Mouse (Mus musculus) hindbrain, embryonic 16.5 days (tissue): ENCODE data around the gene Grik4. TPM values are rescaled to one million over a fixed set of nuclear protein-coding genes. Genes with fewer than 3 reads are reported as not detected.

ENCODE experiments used
- ATAC-seq: fragments of 200-750 bp; cut with Nextera tagmentation; 2 replicates; pipeline ENCODE4 v1.8.0; 2017; ENCODE audit warnings: moderate TSS enrichment, moderate library complexity
- H3K27ac ChIP-seq: fragments of 300-500 bp; sonication (generic); 2 replicates; pipeline ENCODE4 v1.5.1; 2014; ENCODE audit warnings: low read depth, mild to moderate bottlenecking, control low read depth, low read length, moderate library complexity
- H3K27me3 ChIP-seq: fragments of 300-500 bp; sonication (generic); replicated peaks from 2 replicates; pipeline ENCODE4 v1.6.1; 2014; ENCODE audit warnings: low read length; ENCODE audit not compliant: control insufficient read depth, insufficient read depth
- H3K36me3 ChIP-seq: fragments of 300-500 bp; sonication (generic); 2 replicates; pipeline ENCODE4 v1.6.1; 2014; ENCODE audit warnings: mild to moderate bottlenecking, low read length, moderate library complexity, mixed read lengths; ENCODE audit not compliant: control insufficient read depth, insufficient read depth
- H3K4me1 ChIP-seq: fragments of 300-500 bp; sonication (generic); 2 replicates; pipeline ENCODE4 v1.6.1; 2014; ENCODE audit warnings: low read depth, low read length; ENCODE audit not compliant: control insufficient read depth, insufficient read depth
- H3K4me2 ChIP-seq: fragments of 300-500 bp; sonication (generic); 2 replicates; pipeline ENCODE4 v1.6.1; 2014; ENCODE audit warnings: mild to moderate bottlenecking, low read length, control low read depth, moderate library complexity
- H3K4me3 ChIP-seq: fragments of 300-500 bp; sonication (generic); 2 replicates; pipeline ENCODE4 v1.5.1; 2014; ENCODE audit warnings: mild to moderate bottlenecking, low read length, control low read depth, moderate library complexity
- H3K9ac ChIP-seq: fragments of 300-500 bp; sonication (generic); 2 replicates; pipeline ENCODE4 v1.6.1; 2014; ENCODE audit warnings: low read depth, mild to moderate bottlenecking, control low read depth, low read length, moderate library complexity
- H3K9me3 ChIP-seq: fragments of 300-500 bp; sonication (generic); 2 replicates; pipeline ENCODE4 v1.6.1; 2014; ENCODE audit warnings: mild to moderate bottlenecking, low read length, moderate library complexity; ENCODE audit not compliant: control insufficient read depth
- WGBS: fragments of 180-500 bp; shearing (Covaris S2); extraction: QIAGEN DNeasy Blood & Tissue Kit; methylation state at CpG from one replicate; pipeline ENCODE4 v1.1.7; 2014; 5-methylcytosine and 5-hydroxymethylcytosine counted together
- polyA plus RNA-seq: library from polyadenylated mRNA; unstranded; fragments of >200 nt; fragmentation: Nextera tagmentation; extraction: Ambion mirVana; gene quantifications from 2 replicates; pipeline ENCODE4 v1.2.1, GENCODE M21; 2015

The Grik4 gene
- polyA plus RNA-seq, 1 experiment from 2014 or later = 11.4 TPM

GRCm38 (mm10) chr9:42920190-42920589 is 24.1 kb downstream of the Grik4 start:
- H3K4me2 ChIP-seq = no peak overlapping the region
- no peak for ATAC-seq
- no peak overlapping the region for H3K4me3 ChIP-seq
- no peaks in the 10 kb centered on the region for H3K9me3 ChIP-seq
- peaks cover 11% of the 10 kb centered on the region for H3K4me1 ChIP-seq
- WGBS = 50% methylated on average over 7 of the region's 7 CpGs
- no peak overlapping the region for H3K9ac ChIP-seq
- no peaks in the 10 kb centered on the region for H3K27me3 ChIP-seq
- no peaks in the 10 kb centered on the region for H3K36me3 ChIP-seq
- H3K27ac ChIP-seq = no peak overlapping the region

- Histone ChIP-seq H3K4me3 (no peak overlapping the region), H3K27me3 (no peaks in the 10 kb centered on the region), H3K4me2 (no peak overlapping the region), H3K9me3 (no peaks in the 10 kb centered on the region), H3K36me3 (no peaks in the 10 kb centered on the region), H3K4me1 (peaks cover 5% of the 10 kb centered on the region), H3K9ac (no peak overlapping the region), H3K27ac (no peak overlapping the region)
- 67% methylated on average over 7 of the region's 7 CpGs for WGBS
- no peak for ATAC-seq
These were observed 26.4 kb downstream of the Grik4 start for GRCm38 (mm10) chr9:42917911-42918310.

- Histone ChIP-seq H3K4me2 (no peak overlapping the region), H3K4me3 (no peak overlapping the region), H3K9me3 (no peaks in the 10 kb centered on the region), H3K27ac (no peak overlapping the region), H3K27me3 (no peaks in the 10 kb centered on the region), H3K9ac (no peak overlapping the region), H3K36me3 (no peaks in the 10 kb centered on the region), H3K4me1 (no peaks in the 10 kb centered on the region)
- 76% methylated on average over 2 of the region's 2 CpGs for WGBS
- ATAC-seq = no peak
These were observed 31.1 kb downstream of the Grik4 start for GRCm38 (mm10) chr9:42913201-42913600.

- no peak overlapping the region for H3K27ac ChIP-seq
- no peak overlapping the region for H3K4me2 ChIP-seq
- no peak for ATAC-seq
- H3K4me1 ChIP-seq = peaks cover 9% of the 10 kb centered on the region
- 51% methylated on average over 8 of the region's 8 CpGs for WGBS
- no peaks in the 10 kb centered on the region for H3K36me3 ChIP-seq
- no peaks in the 10 kb centered on the region for H3K27me3 ChIP-seq
- no peak overlapping the region for H3K9ac ChIP-seq
- no peak overlapping the region for H3K4me3 ChIP-seq
- H3K9me3 ChIP-seq = no peaks in the 10 kb centered on the region
These were observed 35.5 kb downstream of the Grik4 start for GRCm38 (mm10) chr9:42908657-42909313.

- no peak for ATAC-seq
- no peak overlapping the region for H3K4me3 ChIP-seq
- H3K27me3 ChIP-seq = no peaks in the 10 kb centered on the region
- WGBS = 31% methylated on average over 3 of the region's 3 CpGs
- no peak overlapping the region for H3K4me2 ChIP-seq
- peaks cover 10% of the 10 kb centered on the region for H3K4me1 ChIP-seq
- H3K36me3 ChIP-seq = no peaks in the 10 kb centered on the region
- H3K27ac ChIP-seq = no peak overlapping the region
- H3K9me3 ChIP-seq = no peaks in the 10 kb centered on the region
- H3K9ac ChIP-seq = peak overlapping the region; percentile 10; the same call in 1 of the 2 replicates
These were observed 37.3 kb downstream of the Grik4 start for GRCm38 (mm10) chr9:42906995-42907394.

- H3K27me3 ChIP-seq = no peaks in the 10 kb centered on the region
These were observed 46.2 kb downstream of the Grik4 start for GRCm38 (mm10) chr9:42898091-42898591.

GRCm38 (mm10) chr9:42897361-42898051 is 46.8 kb downstream of the Grik4 start:
- no peaks in the 10 kb centered on the region for H3K27me3 ChIP-seq
- WGBS = under 1% methylated on average over 52 of the region's 52 CpGs

More at GRCm38 (mm10) chr9:42898091-42898591, 46.2 kb downstream of the Grik4 start:
- peaks cover 26% of the 10 kb centered on the region for H3K4me1 ChIP-seq
- ATAC-seq = peak; percentile 73
- WGBS = 4% methylated on average over 11 of the region's 11 CpGs
- peak overlapping the region; percentile 73 for H3K9ac ChIP-seq
- no peaks in the 10 kb centered on the region for H3K9me3 ChIP-seq
- peak overlapping the region; percentile 78 for H3K27ac ChIP-seq
- H3K36me3 ChIP-seq = no peaks in the 10 kb centered on the region
- H3K4me3 ChIP-seq = peak overlapping the region; percentile 55
- H3K4me2 ChIP-seq = peak overlapping the region; percentile 95

GRCm38 (mm10) chr9:42896421-42897210 is 47.7 kb downstream of the Grik4 start:
- peak overlapping the region; percentile 78; the same call in 1 of the 2 replicates for H3K27ac ChIP-seq
- H3K4me1 ChIP-seq = peaks cover 23% of the 10 kb centered on the region
- 7% methylated on average over 16 of the region's 16 CpGs for WGBS
- no peak for ATAC-seq
- no peaks in the 10 kb centered on the region for H3K27me3 ChIP-seq
- H3K36me3 ChIP-seq = no peaks in the 10 kb centered on the region
- H3K4me3 ChIP-seq = peak overlapping the region; percentile 55
- no peaks in the 10 kb centered on the region; the same call in 1 of the 2 replicates for H3K9me3 ChIP-seq
- peak overlapping the region; percentile 95 for H3K4me2 ChIP-seq
- peak overlapping the region; percentile 73 for H3K9ac ChIP-seq

More at GRCm38 (mm10) chr9:42897361-42898051, 46.8 kb downstream of the Grik4 start:
- Histone ChIP-seq H3K4me1 (peaks cover 26% of the 10 kb centered on the region), H3K9ac (peak overlapping the region; percentile 73), H3K9me3 (no peaks in the 10 kb centered on the region), H3K4me2 (peak overlapping the region; percentile 95), H3K27ac (peak overlapping the region; percentile 78), H3K36me3 (no peaks in the 10 kb centered on the region), H3K4me3 (peak overlapping the region; percentile 55)
- ATAC-seq = peak; percentile 76
